Mouse (Mus musculus): Measurements from ENCODE around the gene Rab5c.

DNA sequence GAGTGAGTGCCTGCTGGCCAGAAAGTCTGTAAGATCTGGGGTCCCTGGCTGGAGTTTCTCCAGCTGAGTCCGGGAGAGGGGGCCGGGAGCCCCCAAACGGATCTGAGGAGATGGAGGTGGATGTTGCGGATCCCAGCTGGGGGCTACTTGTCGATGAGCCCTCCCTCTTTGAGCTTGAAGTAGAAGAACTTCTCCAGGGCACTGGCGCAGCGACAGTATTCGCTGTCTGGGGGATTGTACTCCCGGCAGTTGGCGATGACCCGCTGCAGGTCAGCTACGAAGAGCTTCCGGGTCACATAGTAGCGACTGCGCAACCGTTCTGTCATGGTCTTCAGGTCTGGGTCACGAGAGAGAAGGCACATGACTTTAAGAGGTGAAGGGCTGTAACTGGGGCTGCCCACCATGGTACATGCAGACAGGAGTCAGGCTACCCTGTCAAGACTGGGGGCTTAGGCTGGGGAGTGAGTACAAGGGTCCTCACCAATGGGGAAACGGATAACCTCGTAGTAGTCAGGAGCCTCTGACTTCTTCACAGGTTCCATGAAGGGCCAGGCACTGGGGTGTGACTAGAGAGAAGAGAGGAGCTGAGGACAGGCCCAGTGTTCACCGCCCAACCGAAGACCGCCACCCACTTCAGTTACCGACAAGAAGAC is 32.8 kb downstream of the Rab5c start:
- TF ChIP-seq EP300 (optimal IDR thresholded peaks at IDR 0.05) (no peak), CTCF (IDR thresholded peaks at IDR 0.05; ENCODE audit: low read depth) (no peak)
